Mouse (Mus musculus): ENCODE data around the gene Slc36a2.

DNA sequence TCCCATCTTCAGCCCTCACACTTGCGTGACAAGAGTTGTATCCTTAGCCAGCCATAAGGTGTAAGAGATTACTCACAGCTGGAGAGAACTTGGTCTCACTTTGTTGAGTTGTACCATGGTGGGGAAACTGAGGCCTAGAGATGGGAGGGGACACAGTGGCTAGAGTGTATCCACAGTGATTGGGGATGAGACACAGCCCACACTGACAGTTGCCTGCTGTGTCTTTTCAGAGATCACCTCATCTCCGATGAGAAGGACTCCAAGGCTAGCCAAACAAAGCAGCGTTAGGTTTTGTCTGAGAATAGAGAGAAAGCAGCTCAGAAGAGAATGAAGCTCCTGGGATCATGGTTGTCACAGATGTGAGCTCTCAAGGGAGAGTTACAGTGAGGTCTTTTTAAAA, 5.3 kb upstream of the Slc36a2 start:
- TF ChIP-seq POLR2A (IDR thresholded peaks at IDR 0.05; ENCODE audit: extremely low read depth, insufficient read depth, low read length) = no peak
- no peak for TF ChIP-seq CTCF (IDR thresholded peaks at IDR 0.05; ENCODE audit: low read depth, low read length)
